12 mouse cellular contexts compared by ENCODE assay signal in genomic region chr5:32338339-32338738, GRCm38 (mm10).
DNase-seq lines count a peak whose midpoint lies in the region; TF ChIP-seq lines count a peak whose summit lies in the region.
"Had no signal": no experiment of that assay in that cellular context is flagged by ENCODE, and none has a peak within 500 bp of the region (broad histone marks: within the 10 kb centered on the region; RNA-seq: fewer than 3 reads in every experiment).

No protein-coding gene starts in this region.

- peak; percentile 13; the same call in 1 of the 2 replicates for TF ChIP-seq CTCF in cerebellum, adult 2 months (IDR thresholded peaks at IDR 0.05; ENCODE audit: borderline replicate concordance, insufficient read depth, low read depth, low read length)
- peak; percentile 24 for TF ChIP-seq CTCF in left cerebral cortex, adult 2 months (IDR thresholded peaks at IDR 0.05)
- peak in 1 of 3 experiments; percentile 9; a peak in 1 of 6 replicates for TF ChIP-seq CTCF in MEL (IDR thresholded peaks at IDR 0.05 in 2 of 3, conservative IDR thresholded peaks at IDR 0.05 in 1 of 3; ENCODE audit: control insufficient read depth in 1 of 3, insufficient read depth in 1 of 3, low read depth in 2 of 3, low read length in 3 of 3, poor library complexity in 1 of 3, severe bottlenecking in 1 of 3)

- H3K4me3 ChIP-seq in cerebellum, adult 2 months (replicated peaks; ENCODE audit: insufficient read depth, low read depth, low read length), result no peak overlapping the region
- H3K4me3 ChIP-seq in left cerebral cortex, adult 2 months, result no peak overlapping the region
- no peak overlapping the region for H3K4me3 ChIP-seq in MEL (ENCODE audit: control insufficient read depth in 1 of 2, insufficient read depth in 1 of 2, low read depth in 2 of 2, low read length in 2 of 2)

- H3K9me3 ChIP-seq in MEL (replicated peaks; ENCODE audit: insufficient read depth, low read length), result no peaks in the 10 kb centered on the region

- TF ChIP-seq EP300 in MEL (IDR thresholded peaks at IDR 0.05; ENCODE audit: low read depth in 1 of 2, low read length in 2 of 2), result no peak

- TF ChIP-seq RAD21 in MEL (IDR thresholded peaks at IDR 0.05; ENCODE audit: low read depth, low read length), result peak; percentile 6

- peaks cover 40% of the 10 kb centered on the region for H3K4me1 ChIP-seq in cerebellum, adult 2 months (ENCODE audit: control insufficient read depth, insufficient read depth, low read length)
- H3K4me1 ChIP-seq in MEL (ENCODE audit: control insufficient read depth in 1 of 2, insufficient read depth in 2 of 2, low read length in 2 of 2), result no peaks in the 10 kb centered on the region

- no peaks in the 10 kb centered on the region for H3K79me2 ChIP-seq in MEL (ENCODE audit: control insufficient read depth, insufficient read depth, low read length, poor library complexity)

- TF ChIP-seq POLR2A in cerebellum, adult 2 months (IDR thresholded peaks at IDR 0.05; ENCODE audit: borderline replicate concordance, insufficient read depth, low read length), result no peak
- no peak for TF ChIP-seq POLR2A in MEL (IDR thresholded peaks at IDR 0.05; ENCODE audit: control insufficient read depth in 1 of 2, insufficient read depth in 1 of 2, low read depth in 1 of 2, low read length in 2 of 2, poor library complexity in 1 of 2)

- no peaks in the 10 kb centered on the region for H3K27me3 ChIP-seq in cerebellum, adult 2 months (ENCODE audit: control insufficient read depth, insufficient read depth, low read length)
- peaks cover 8 to 13% of the 10 kb centered on the region in 2 experiments for H3K27me3 ChIP-seq in MEL (ENCODE audit: control insufficient read depth in 1 of 2, insufficient read depth in 2 of 2, low read length in 2 of 2)

- H3K27ac ChIP-seq in cerebellum, adult 2 months (ENCODE audit: insufficient read depth, low read length), result no peak overlapping the region
- H3K27ac ChIP-seq in left cerebral cortex, adult 2 months, result peak overlapping the region; percentile 48
- H3K27ac ChIP-seq in MEL (ENCODE audit: control insufficient read depth, low read depth, low read length), result no peak overlapping the region

- H3K36me3 ChIP-seq in MEL (ENCODE audit: control insufficient read depth in 1 of 2, insufficient read depth in 2 of 2, low read length in 2 of 2), result no peaks in the 10 kb centered on the region

- no peak overlapping the region for H3K9ac ChIP-seq in MEL (ENCODE audit: control insufficient read depth, low read depth, low read length, poor library complexity, severe bottlenecking)

- intact Hi-C loops in left cerebral cortex, adult 2 months (cut with DNase I), result no loop called here

- DNase-seq in cerebellum, adult 2 months, result no peak
- no peak for DNase-seq in cerebellum, adult 11 months
- DNase-seq in left cerebral cortex, adult 2 months (ENCODE audit: extremely low spot score in 1 of 2, low spot score in 2 of 2), result no peak
- DNase-seq in left cerebral cortex, adult 11 months (ENCODE audit: low spot score), result no peak
- DNase-seq in MEL (ENCODE audit: low read depth, low spot score), result no peak
- DNase-seq in lung, postnatal 14 days, result peak; percentile 28
- DNase-seq in frontal cortex, adult 2 months (ENCODE audit: extremely low spot score in 1 of 2, low spot score in 1 of 2), result no peak
- DNase-seq in adipocyte (ENCODE audit: low spot score), result no peak
- DNase-seq: embryo, embryonic 11 days; gastrocnemius, postnatal 14 days; heart, postnatal 4 days; right cerebral cortex, postnatal 4 days had no signal

- 43% methylated on average over 2 of the region's 2 CpGs for WGBS in cerebellum, adult 2 months

TF ChIP-seq in MEL, 35 proteins besides CTCF, POLR2A, EP300 and RAD21:
- TF ChIP-seq BHLHE40 (IDR thresholded peaks at IDR 0.05; ENCODE audit: borderline replicate concordance, low read depth, low read length) (no peak), MAX (IDR thresholded peaks at IDR 0.05; ENCODE audit: low read length) (no peak), CHD1 (IDR thresholded peaks at IDR 0.05; ENCODE audit: low read depth, low read length) (no peak)
